Mouse (Mus musculus) neural tube, embryonic 12.5 days (tissue): Measurements from ENCODE around the gene Myh9. TPM values are rescaled to one million over a fixed set of nuclear protein-coding genes. Genes with fewer than 3 reads are reported as not detected.

Source experiments
- ATAC-seq: fragments of 200-750 bp; cut with Nextera tagmentation; 2 replicates; pipeline ENCODE4 v1.8.0; 2017; ENCODE audit warnings: low read depth, mild to moderate bottlenecking, moderate TSS enrichment, moderate library complexity; ENCODE audit not compliant: low FRiP score
- H3K27ac ChIP-seq: fragments of 300-500 bp; sonication (generic); 2 replicates; pipeline ENCODE4 v1.5.1; 2016
- H3K27me3 ChIP-seq: fragments of 300-500 bp; sonication (generic); replicated peaks from 2 replicates; pipeline ENCODE4 v1.6.1; 2016; ENCODE audit warnings: mild to moderate bottlenecking
- H3K36me3 ChIP-seq: fragments of 300-500 bp; sonication (generic); 2 replicates; pipeline ENCODE4 v1.6.1; 2016; ENCODE audit warnings: mild to moderate bottlenecking
- H3K4me1 ChIP-seq: fragments of 300-500 bp; sonication (generic); 2 replicates; pipeline ENCODE4 v1.6.1; 2016
- H3K4me2 ChIP-seq: fragments of 300-500 bp; sonication (generic); replicated peaks from 2 replicates; pipeline ENCODE4 v1.6.1; 2016; ENCODE audit warnings: mild to moderate bottlenecking
- H3K4me3 ChIP-seq: fragments of 300-500 bp; sonication (generic); 2 replicates; pipeline ENCODE4 v1.5.1; 2016
- H3K9ac ChIP-seq: fragments of 300-500 bp; sonication (generic); 2 replicates; pipeline ENCODE4 v1.6.1; 2016; ENCODE audit warnings: mild to moderate bottlenecking
- H3K9me3 ChIP-seq: fragments of 300-500 bp; sonication (generic); 2 replicates; pipeline ENCODE4 v1.6.1; 2016; ENCODE audit warnings: mild to moderate bottlenecking
- WGBS: fragments of 180-500 bp; shearing (Covaris S2); methylation state at CpG from one replicate; pipeline ENCODE4 v1.1.7; 2016; 5-methylcytosine and 5-hydroxymethylcytosine counted together
- polyA plus RNA-seq: library from polyadenylated mRNA; unstranded; fragments of >200 nt; fragmentation: Nextera tagmentation; extraction: Ambion mirVana; gene quantifications from 2 replicates; pipeline ENCODE4 v1.2.1, GENCODE M21; 2016

Gene Myh9
- polyA plus RNA-seq, 1 experiment from 2014 or later: 21.0 TPM

- WGBS: 91% methylated on average over 16 of the region's 16 CpGs
- Histone ChIP-seq H3K4me2 (no peak overlapping the region), H3K4me1 (no peaks in the 10 kb centered on the region), H3K9ac (no peak overlapping the region), H3K9me3 (no peaks in the 10 kb centered on the region), H3K27me3 (no peaks in the 10 kb centered on the region), H3K36me3 (peaks cover 78% of the 10 kb centered on the region), H3K4me3 (no peak overlapping the region), H3K27ac (no peak overlapping the region)
- no peak for ATAC-seq
Observed at GRCm38 (mm10) chr15:77763050-77763449, 78.9 kb downstream of the Myh9 start.

GRCm38 (mm10) chr15:77761561-77762380, 80.2 kb downstream of the Myh9 start:
- WGBS: 73% methylated on average over 22 of the region's 22 CpGs
- no peak for ATAC-seq
- H3K9me3 ChIP-seq: no peaks in the 10 kb centered on the region
- H3K9ac ChIP-seq: no peak overlapping the region
- H3K4me1 ChIP-seq: no peaks in the 10 kb centered on the region
- no peaks in the 10 kb centered on the region for H3K27me3 ChIP-seq
- H3K4me2 ChIP-seq: no peak overlapping the region
- H3K36me3 ChIP-seq: peaks cover 65% of the 10 kb centered on the region
- no peak overlapping the region for H3K4me3 ChIP-seq
- H3K27ac ChIP-seq: no peak overlapping the region

- no peaks in the 10 kb centered on the region for H3K9me3 ChIP-seq
- H3K27ac ChIP-seq: no peak overlapping the region
- ATAC-seq: no peak
- 93% methylated on average over 7 of the region's 7 CpGs for WGBS
- H3K4me2 ChIP-seq: no peak overlapping the region
- H3K36me3 ChIP-seq: peaks cover 58% of the 10 kb centered on the region
- H3K9ac ChIP-seq: no peak overlapping the region
- H3K27me3 ChIP-seq: no peaks in the 10 kb centered on the region
- no peak overlapping the region for H3K4me3 ChIP-seq
- H3K4me1 ChIP-seq: no peaks in the 10 kb centered on the region
Observed at GRCm38 (mm10) chr15:77761083-77761482, 80.9 kb downstream of the Myh9 start.

- H3K4me3 ChIP-seq: no peak overlapping the region
- 94% methylated on average over 13 of the region's 16 CpGs for WGBS
- H3K4me2 ChIP-seq: no peak overlapping the region
- no peak overlapping the region for H3K27ac ChIP-seq
- no peaks in the 10 kb centered on the region for H3K9me3 ChIP-seq
- H3K9ac ChIP-seq: no peak overlapping the region
- no peak for ATAC-seq
- H3K4me1 ChIP-seq: no peaks in the 10 kb centered on the region
- peaks cover 48% of the 10 kb centered on the region for H3K36me3 ChIP-seq
- no peaks in the 10 kb centered on the region for H3K27me3 ChIP-seq
Observed at GRCm38 (mm10) chr15:77760037-77760436, 81.9 kb downstream of the Myh9 start.

- ATAC-seq: no peak
- Histone ChIP-seq H3K9me3 (no peaks in the 10 kb centered on the region), H3K36me3 (peaks cover 25% of the 10 kb centered on the region), H3K4me3 (no peak overlapping the region), H3K27me3 (no peaks in the 10 kb centered on the region), H3K4me1 (no peaks in the 10 kb centered on the region), H3K27ac (no peak overlapping the region), H3K9ac (no peak overlapping the region), H3K4me2 (no peak overlapping the region)
- WGBS: 84% methylated on average over 4 of the region's 4 CpGs
Observed at GRCm38 (mm10) chr15:77757586-77758226, 84.3 kb downstream of the Myh9 start.

GRCm38 (mm10) chr15:77756848-77757247, 85.1 kb downstream of the Myh9 start, which contains the start of gene Apol8:
TSS of gene Apol8 (minus strand) at chr15:77757003.
- Histone ChIP-seq H3K27ac (no peak within 1 kb of the TSS), H3K4me3 (no peak within 1 kb of the TSS)
- WGBS: 10% methylated on average over 9 of the region's 9 CpGs

GRCm38 (mm10) chr15:77756081-77756480, 85.9 kb downstream of the Myh9 start:
- Histone ChIP-seq H3K4me1 (no peaks in the 10 kb centered on the region), H3K36me3 (peaks cover 8% of the 10 kb centered on the region), H3K27me3 (no peaks in the 10 kb centered on the region), H3K4me3 (no peak overlapping the region), H3K9ac (no peak overlapping the region), H3K9me3 (no peaks in the 10 kb centered on the region), H3K27ac (no peak overlapping the region), H3K4me2 (no peak overlapping the region)
- WGBS: 65% methylated on average over 2 of the region's 2 CpGs
- ATAC-seq: no peak

More at GRCm38 (mm10) chr15:77756848-77757247, 85.1 kb downstream of the Myh9 start, which contains the start of gene Apol8:
- Histone ChIP-seq H3K4me1 (no peaks in the 10 kb centered on the region), H3K4me2 (0 out of 2 replicates have a peak within 1 kb of the TSS, but pooled peaks have one; percentile 17), H3K9ac (no peak within 1 kb of the TSS), H3K27me3 (no peaks in the 10 kb centered on the region), H3K9me3 (no peaks in the 10 kb centered on the region), H3K36me3 (peaks cover 16% of the 10 kb centered on the region)
- ATAC-seq: no peak

GRCm38 (mm10) chr15:77755132-77755531, 86.8 kb downstream of the Myh9 start:
- H3K27me3 ChIP-seq: no peaks in the 10 kb centered on the region
- H3K27ac ChIP-seq: no peak overlapping the region
- H3K9ac ChIP-seq: no peak overlapping the region
- no peak overlapping the region for H3K4me2 ChIP-seq
- H3K4me3 ChIP-seq: no peak overlapping the region
- peaks cover 2% of the 10 kb centered on the region for H3K36me3 ChIP-seq
- no peaks in the 10 kb centered on the region for H3K9me3 ChIP-seq
- no peaks in the 10 kb centered on the region for H3K4me1 ChIP-seq
- 0% methylated on average over 1 of the region's 2 CpGs for WGBS
- no peak for ATAC-seq

GRCm38 (mm10) chr15:77752443-77752842, 89.5 kb downstream of the Myh9 start:
- Histone ChIP-seq H3K27ac (no peak overlapping the region), H3K4me1 (no peaks in the 10 kb centered on the region), H3K27me3 (no peaks in the 10 kb centered on the region), H3K9me3 (0 out of 2 replicates have a peak, but pooled peaks cover 3% of the 10 kb centered on the region), H3K4me2 (no peak overlapping the region), H3K4me3 (no peak overlapping the region), H3K9ac (no peak overlapping the region), H3K36me3 (no peaks in the 10 kb centered on the region)
- ATAC-seq: no peak
- WGBS: 60% methylated on average over 11 of the region's 11 CpGs

- Histone ChIP-seq H3K36me3 (no peaks in the 10 kb centered on the region), H3K4me1 (no peaks in the 10 kb centered on the region), H3K27ac (no peak overlapping the region), H3K27me3 (no peaks in the 10 kb centered on the region), H3K4me3 (no peak overlapping the region), H3K9ac (no peak overlapping the region), H3K4me2 (no peak overlapping the region), H3K9me3 (0 out of 2 replicates have a peak, but pooled peaks cover 3% of the 10 kb centered on the region)
- WGBS: 43% methylated on average over 1 of the region's 1 CpGs
- no peak for ATAC-seq
Observed at GRCm38 (mm10) chr15:77750461-77750860, 91.5 kb downstream of the Myh9 start.

- no peak for ATAC-seq
- Histone ChIP-seq H3K4me2 (no peak overlapping the region), H3K4me3 (no peak overlapping the region), H3K36me3 (no peaks in the 10 kb centered on the region), H3K4me1 (no peaks in the 10 kb centered on the region), H3K9ac (no peak overlapping the region), H3K9me3 (0 out of 2 replicates have a peak, but pooled peaks cover 3% of the 10 kb centered on the region), H3K27me3 (no peaks in the 10 kb centered on the region), H3K27ac (no peak overlapping the region)
- 91% methylated on average over 10 of the region's 10 CpGs for WGBS
Observed at GRCm38 (mm10) chr15:77749717-77750116, 92.3 kb downstream of the Myh9 start.

GRCm38 (mm10) chr15:77748414-77748813, 93.6 kb downstream of the Myh9 start:
- ATAC-seq: no peak
- H3K9ac ChIP-seq: no peak overlapping the region
- WGBS: 86% methylated on average over 3 of the region's 3 CpGs
- 0 out of 2 replicates have a peak, but pooled peaks cover 3% of the 10 kb centered on the region for H3K9me3 ChIP-seq
- no peaks in the 10 kb centered on the region for H3K27me3 ChIP-seq
- H3K4me2 ChIP-seq: no peak overlapping the region
- no peaks in the 10 kb centered on the region for H3K36me3 ChIP-seq
- no peaks in the 10 kb centered on the region for H3K4me1 ChIP-seq
- no peak overlapping the region for H3K4me3 ChIP-seq
- no peak overlapping the region for H3K27ac ChIP-seq
